Mouse (Mus musculus) adrenal gland, adult 8-10 months (tissue): ENCODE data around the gene Sh2d7. TPM values are rescaled to one million over a fixed set of nuclear protein-coding genes. Genes with fewer than 3 reads are reported as not detected.
"Not testable (repeated sequence)": the region's sequence is repeated elsewhere in the genome, so short reads cannot be mapped to it uniquely, and the experiment has no call there.

Experiments
- DNase-seq: peaks from one replicate; pipeline ENCODE4 v3.0.0; 2022
- total RNA-seq, 4 experiments: library from RNA; stranded (reverse); gene quantifications; 2 replicates each; pipeline ENCODE4 v1.2.4; 2022

Sh2d7 gene
- total RNA-seq, 4 experiments from 2014 or later = not detected

- DNase-seq = no peak
Measured at GRCm38 (mm10) chr9:54544954-54545315, 6.2 kb downstream of the Sh2d7 start.

GRCm38 (mm10) chr9:54547536-54547935 lies 8.8 kb downstream of the Sh2d7 start:
- no peak for DNase-seq

GRCm38 (mm10) chr9:54549433-54549832 lies 10.6 kb downstream of the Sh2d7 start:
- DNase-seq = no peak

- no peak for DNase-seq
Measured at GRCm38 (mm10) chr9:54552409-54552808, 13.6 kb downstream of the Sh2d7 start.

GRCm38 (mm10) chr9:54555044-54555443 lies 16.3 kb downstream of the Sh2d7 start:
- no peak for DNase-seq

GRCm38 (mm10) chr9:54558731-54559130 lies 19.9 kb downstream of the Sh2d7 start:
- DNase-seq = no peak

- DNase-seq = peak; percentile 86
Measured at GRCm38 (mm10) chr9:54559771-54560471, 21.1 kb downstream of the Sh2d7 start, which contains the start of gene Cib2. Cib2 (minus strand) TSS chr9:54560218.

GRCm38 (mm10) chr9:54560831-54561601 lies 22.2 kb downstream of the Sh2d7 start:
- DNase-seq = no peak

- DNase-seq = no peak
Measured at GRCm38 (mm10) chr9:54566958-54567357, 28.2 kb downstream of the Sh2d7 start.

GRCm38 (mm10) chr9:54568732-54569131 lies 29.9 kb downstream of the Sh2d7 start:
- DNase-seq = no peak

GRCm38 (mm10) chr9:54571130-54571839 lies 32.5 kb downstream of the Sh2d7 start:
- no peak for DNase-seq

GRCm38 (mm10) chr9:54583712-54584111 lies 44.9 kb downstream of the Sh2d7 start:
- DNase-seq = no peak

- not testable (repeated sequence) for DNase-seq
Measured at GRCm38 (mm10) chr9:54584127-54584526, 45.3 kb downstream of the Sh2d7 start.

- DNase-seq = no peak
Measured at GRCm38 (mm10) chr9:54585839-54586198, 47.0 kb downstream of the Sh2d7 start.

GRCm38 (mm10) chr9:54586199-54587061 lies 47.6 kb downstream of the Sh2d7 start, which contains the start of gene Idh3a:
Idh3a (plus strand) TSS chr9:54586334.
- peak; percentile 98 for DNase-seq

GRCm38 (mm10) chr9:54587863-54588262 lies 49.1 kb downstream of the Sh2d7 start:
- no peak for DNase-seq

GRCm38 (mm10) chr9:54593652-54594051 lies 54.9 kb downstream of the Sh2d7 start:
- peak; percentile 50 for DNase-seq

Other genes with a start within 250 kb of the Sh2d7 start
- gene Dmxl2, start 37.4 kb upstream of the Sh2d7 start, total RNA-seq = 10 to 100 TPM; 16.2 to 39.4 (median 24.3) TPM
- 10 to 100 TPM; 26.1 to 39.4 (median 33.3) TPM for gene Cib2, start 21.2 kb downstream of the Sh2d7 start, total RNA-seq
- 100 to 1,000 TPM; 109 to 216 (median 186) TPM for gene Idh3a, start 47.4 kb downstream of the Sh2d7 start, total RNA-seq
- 100 to 1,000 TPM; 259 to 564 (median 438) TPM for gene Acsbg1, start 122.9 kb downstream of the Sh2d7 start, total RNA-seq
- gene Dnaja4, start 159.9 kb downstream of the Sh2d7 start, total RNA-seq = 10 to 100 TPM; 25.6 to 30.9 (median 28.1) TPM
- 10 to 100 TPM; 65.7 to 74.8 (median 70.1) TPM for gene Wdr61, start 195.5 kb downstream of the Sh2d7 start, total RNA-seq
- gene Crabp1, start 225.8 kb downstream of the Sh2d7 start, total RNA-seq = 10 to 100 TPM; 11.0 to 25.5 (median 15.2) TPM